Mouse (Mus musculus) adrenal gland, adult 18-20 months (tissue): Measurements from ENCODE around the gene Anapc11. TPM values are rescaled to one million over a fixed set of nuclear protein-coding genes. Genes with fewer than 3 reads are reported as not detected.

Experiments used
- DNase-seq, 2 experiments: peaks; one replicate each; pipeline ENCODE4 v3.0.0; 2021 to 2022; ENCODE audit warnings: low spot score in 2 of 2
- microRNA-seq, 2 experiments: library from miRNA; unstranded; fragments of <30 nt; microRNA quantifications; one replicate each; pipeline ENCODE4 v1.2.0; 2021; ENCODE audit warnings: borderline number of aligned reads in 2 of 2
- total RNA-seq, 2 experiments: library from RNA; stranded (reverse); gene quantifications; 1 replicate in 1 of 2; 2 replicates in 1 of 2; pipeline ENCODE4 v1.2.3; 2021

The Anapc11 gene
- total RNA-seq, 2 experiments from 2014 or later = 75.5 to 95.4 TPM

GRCm38 (mm10) chr11:120647047-120647830 lies 49.0 kb downstream of the Anapc11 start:
- DNase-seq = no peak

GRCm38 (mm10) chr11:120648001-120648476 lies 49.8 kb downstream of the Anapc11 start, which contains the start of gene Myadml2:
Gene Myadml2, minus strand, starts transcription at chr11:120648158.
- DNase-seq = no peak

- no peak for DNase-seq
Observed at GRCm38 (mm10) chr11:120651872-120652271, 53.7 kb downstream of the Anapc11 start.

GRCm38 (mm10) chr11:120654741-120655140 lies 56.5 kb downstream of the Anapc11 start:
- DNase-seq = no peak

GRCm38 (mm10) chr11:120657301-120657700 lies 59.1 kb downstream of the Anapc11 start:
- DNase-seq = no peak

Small RNA genes within 50 kb of the gene (microRNA-seq; reads per million reads assigned to microRNA genes)
- gene Mir6936 = 0 to 2.4 reads per million in 2 experiments

Other genes starting within 250 kb of the Anapc11 start
- gene Actg1, start 249.9 kb upstream of the Anapc11 start, total RNA-seq = 1,000 to 10,000 TPM in 1 of 2 experiments, 100 to 1,000 TPM in 1; 972 to 2,157 TPM
- gene Fscn2, start 236.9 kb upstream of the Anapc11 start, total RNA-seq = under 1 TPM in 1 of 2 experiments, not detected in 1; 0.33 TPM
- gene Faap100, start 219.7 kb upstream of the Anapc11 start, total RNA-seq = 10 to 100 TPM; 15.1 to 19.7 TPM
- gene Nploc4, start 160.7 kb upstream of the Anapc11 start, total RNA-seq = 10 to 100 TPM; 85.2 to 95.8 TPM
- 1 to 10 TPM in 1 of 2 experiments, not detected in 1; 4.5 TPM for gene Tspan10, start 155.8 kb upstream of the Anapc11 start, total RNA-seq
- gene Pde6g, start 144.9 kb upstream of the Anapc11 start, total RNA-seq = under 1 TPM in 1 of 2 experiments, not detected in 1; 0.27 TPM
- 10 to 100 TPM; 19.8 to 30.4 TPM for gene Oxld1, start 140.4 kb upstream of the Anapc11 start, total RNA-seq
- gene Ccdc137, start 140.3 kb upstream of the Anapc11 start, total RNA-seq = 10 to 100 TPM; 36.0 to 37.3 TPM
- gene Arl16, start 130.8 kb upstream of the Anapc11 start, total RNA-seq = 10 to 100 TPM; 21.5 to 22.3 TPM
- gene Mrpl12, start 113.8 kb upstream of the Anapc11 start, total RNA-seq = 100 to 1,000 TPM; 104 to 140 TPM
- 100 to 1,000 TPM in 1 of 2 experiments, 10 to 100 TPM in 1; 97.2 to 106 TPM for gene Slc25a10, start 106.6 kb upstream of the Anapc11 start, total RNA-seq
- 1 to 10 TPM in 1 of 2 experiments, under 1 TPM in 1; 0.96 to 3.0 TPM for gene Gcgr, start 67.7 kb upstream of the Anapc11 start, total RNA-seq
- gene Mcrip1, start 48.7 kb upstream of the Anapc11 start, total RNA-seq = 10 to 100 TPM; 46.6 to 57.8 TPM
- gene Ppp1r27, start 47.3 kb upstream of the Anapc11 start, total RNA-seq = 1 to 10 TPM in 1 of 2 experiments, under 1 TPM in 1; 0.42 to 1.1 TPM
- 100 to 1,000 TPM; 440 to 468 TPM for gene P4hb, start 25.2 kb upstream of the Anapc11 start, total RNA-seq
- gene Arhgdia, start 16.8 kb upstream of the Anapc11 start, total RNA-seq = 100 to 1,000 TPM; 326 to 340 TPM
- gene Alyref, start 56 bp upstream of the Anapc11 start, total RNA-seq = 10 to 100 TPM; 80.7 to 92.4 TPM
- gene Npb, start 10.1 kb downstream of the Anapc11 start, total RNA-seq = 1 to 10 TPM in 1 of 2 experiments, not detected in 1; 1.2 TPM
- gene Pcyt2, start 19.5 kb downstream of the Anapc11 start, total RNA-seq = 100 to 1,000 TPM; 300 to 301 TPM
- gene Sirt7, start 26.8 kb downstream of the Anapc11 start, total RNA-seq = 10 to 100 TPM; 34.3 to 70.6 TPM
- 10 to 100 TPM; 56.3 to 69.3 TPM for gene Mafg, start 35.2 kb downstream of the Anapc11 start, total RNA-seq
- 1 to 10 TPM; 1.4 to 2.1 TPM for gene Pycr1, start 45.3 kb downstream of the Anapc11 start, total RNA-seq
- gene Myadml2, start 49.7 kb downstream of the Anapc11 start, total RNA-seq = under 1 TPM in 1 of 2 experiments, not detected in 1; 0.99 TPM
- 1 to 10 TPM; 2.8 to 6.6 TPM for gene Notum, start 62.8 kb downstream of the Anapc11 start, total RNA-seq
- gene Aspscr1, start 74.6 kb downstream of the Anapc11 start, total RNA-seq = 10 to 100 TPM; 62.6 to 77.7 TPM
- gene Cenpx, start 115.3 kb downstream of the Anapc11 start, total RNA-seq = 10 to 100 TPM; 46.3 to 52.8 TPM
- 10 to 100 TPM; 24.6 to 30.3 TPM for gene Lrrc45, start 115.5 kb downstream of the Anapc11 start, total RNA-seq
- 10 to 100 TPM in 1 of 2 experiments, 1 to 10 TPM in 1; 6.6 to 15.5 TPM for gene Rac3, start 123.0 kb downstream of the Anapc11 start, total RNA-seq
- 100 to 1,000 TPM in 1 of 2 experiments, 10 to 100 TPM in 1; 27.6 to 104 TPM for gene Dcxr, start 128.9 kb downstream of the Anapc11 start, total RNA-seq
- 10 to 100 TPM in 1 of 2 experiments, 1 to 10 TPM in 1; 6.4 to 14.9 TPM for gene Cbr2, start 133.7 kb downstream of the Anapc11 start, total RNA-seq
- 10 to 100 TPM; 10.1 to 14.6 TPM for gene Hmga1b, start 164.4 kb downstream of the Anapc11 start, total RNA-seq
- gene Rfng, start 185.8 kb downstream of the Anapc11 start, total RNA-seq = 10 to 100 TPM; 18.5 to 19.4 TPM
- gene Gps1, start 185.9 kb downstream of the Anapc11 start, total RNA-seq = 100 to 1,000 TPM; 118 to 138 TPM
- 10 to 100 TPM; 47.8 to 57.2 TPM for gene Dus1l, start 198.0 kb downstream of the Anapc11 start, total RNA-seq
- gene Fasn, start 226.1 kb downstream of the Anapc11 start, total RNA-seq = 1,000 to 10,000 TPM; 2,155 to 5,020 TPM